Mouse (Mus musculus): Measurements from ENCODE around the gene Lsamp.

DNA sequence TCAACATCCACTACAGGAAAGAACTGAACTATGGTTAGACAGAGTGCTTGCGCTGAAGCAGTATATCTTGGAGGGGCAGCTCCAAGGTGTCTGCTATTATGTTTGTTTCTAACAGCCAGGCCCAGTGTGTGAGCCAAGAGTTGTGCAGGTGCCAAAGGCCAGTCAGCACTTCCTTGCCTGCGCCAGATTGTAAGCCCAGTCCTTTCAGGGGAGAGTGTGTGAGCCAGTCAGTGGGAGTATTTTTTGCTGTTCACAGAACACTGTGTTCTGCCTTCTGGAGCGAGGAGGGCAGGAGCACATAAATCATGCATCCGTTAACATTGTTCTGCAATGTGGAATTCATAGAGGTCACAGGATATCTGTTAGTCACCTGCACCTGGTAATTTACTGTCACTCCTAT lies 1760.9 kb downstream of the Lsamp start:
- no peak for TF ChIP-seq CTCF (IDR thresholded peaks at IDR 0.05; ENCODE audit: low read depth)
- TF ChIP-seq EP300 (IDR thresholded peaks at IDR 0.05; ENCODE audit: low read depth) = no peak
